Mouse (Mus musculus) heart, adult 2 months (tissue): Measurements from ENCODE around the gene Gda.

Source experiments
- CTCF ChIP-seq: fragments of 200-600 bp; IDR thresholded peaks from 2 replicates; pipeline ENCODE4 v1.8.1; 2022; ENCODE audit warnings: antibody characterized with exemption, mild to moderate bottlenecking, moderate library complexity
- POLR2A ChIP-seq: fragments of 200-500 bp; IDR thresholded peaks from 2 replicates; pipeline ENCODE4 v1.6.1; 2011; ENCODE audit warnings: mild to moderate bottlenecking, low read depth, low read length, control low read depth; ENCODE audit not compliant: insufficient read depth

- TF ChIP-seq POLR2A (no peak), CTCF (no peak)
Observed at GRCm38 (mm10) chr19:21390904-21391303, 82.3 kb downstream of the Gda start.
